25 mouse cellular contexts compared by ENCODE assay signal in the genomic region with DNA sequence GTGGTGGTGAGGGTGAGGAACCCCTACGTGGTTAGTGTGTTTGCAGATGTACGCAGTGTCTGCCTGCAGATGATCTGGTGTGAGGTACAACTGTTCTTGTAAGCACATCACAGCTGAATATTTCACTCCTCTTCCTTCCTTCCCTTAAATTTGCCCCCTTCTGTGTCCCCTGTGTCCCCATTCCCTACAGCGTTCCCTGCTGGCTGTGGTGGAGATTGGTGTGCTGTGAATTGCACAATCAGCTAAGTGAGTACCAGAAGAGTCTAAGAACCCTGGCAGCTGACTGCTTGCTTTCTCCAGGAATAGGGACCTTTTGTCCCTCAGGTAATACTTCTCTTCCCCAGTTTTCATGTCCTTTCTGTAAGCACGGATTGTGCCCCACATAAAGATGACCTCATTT. TPM values are rescaled to one million over a fixed set of nuclear protein-coding genes. Genes with fewer than 3 reads are reported as not detected.
DNase-seq lines count a peak whose midpoint lies in the region; ATAC-seq and TF ChIP-seq lines count a peak whose summit lies in the region.
"Had no signal": no experiment of that assay in that cellular context is flagged by ENCODE, and none has a peak within 500 bp of the region (broad histone marks: within the 10 kb centered on the region; RNA-seq: fewer than 3 reads in every experiment).

No protein-coding gene starts in this region.

- no peaks in the 10 kb centered on the region for H3K27me3 ChIP-seq in liver, postnatal 0 days (ENCODE audit: insufficient read depth, low read length)
- H3K27me3 ChIP-seq in liver, embryonic 11.5 days (replicated peaks; ENCODE audit: control insufficient read depth, insufficient read depth, low read length) = no peaks in the 10 kb centered on the region
- H3K27me3 ChIP-seq: embryonic facial prominence, embryonic 12.5 days; embryonic facial prominence, embryonic 15.5 days; heart, embryonic 13.5 days; hindbrain, embryonic 15.5 days had no signal

- 0 out of 2 replicates have a peak, but pooled peaks cover 3% of the 10 kb centered on the region for H3K36me3 ChIP-seq in liver, postnatal 0 days (replicated peaks; ENCODE audit: insufficient read depth, low read length)
- no peaks in the 10 kb centered on the region for H3K36me3 ChIP-seq in liver, embryonic 11.5 days (ENCODE audit: control insufficient read depth, insufficient read depth, low read length)
- H3K36me3 ChIP-seq: embryonic facial prominence, embryonic 12.5 days; embryonic facial prominence, embryonic 15.5 days; heart, embryonic 10.5 days had no signal

- H3K9ac ChIP-seq in liver, postnatal 0 days (replicated peaks) = no peak overlapping the region
- no peak overlapping the region for H3K9ac ChIP-seq in liver, embryonic 11.5 days (ENCODE audit: low read depth, low read length)
- H3K9ac ChIP-seq: embryonic facial prominence, embryonic 12.5 days; embryonic facial prominence, embryonic 15.5 days; forebrain, postnatal 0 days; heart, embryonic 13.5 days; hindbrain, embryonic 15.5 days had no signal

- TF ChIP-seq EP300 in liver, postnatal 0 days (IDR thresholded peaks at IDR 0.05; ENCODE audit: low read depth) = no peak

- H3K9me3 ChIP-seq in liver, postnatal 0 days (ENCODE audit: low read length) = no peaks in the 10 kb centered on the region
- H3K9me3 ChIP-seq in liver, embryonic 11.5 days (ENCODE audit: control insufficient read depth, low read length) = no peaks in the 10 kb centered on the region
- H3K9me3 ChIP-seq: embryonic facial prominence, embryonic 12.5 days; embryonic facial prominence, embryonic 15.5 days; heart, embryonic 10.5 days; heart, embryonic 13.5 days; hindbrain, embryonic 15.5 days had no signal

- peak; percentile 35 for TF ChIP-seq CTCF in liver, postnatal 0 days (IDR thresholded peaks at IDR 0.05; ENCODE audit: low read depth)

- H3K4me1 ChIP-seq in liver, postnatal 0 days (ENCODE audit: insufficient read depth) = peaks cover 13% of the 10 kb centered on the region
- H3K4me1 ChIP-seq in liver, embryonic 11.5 days (replicated peaks; ENCODE audit: control insufficient read depth, insufficient read depth, low read length) = no peaks in the 10 kb centered on the region
- H3K4me1 ChIP-seq: embryonic facial prominence, embryonic 12.5 days; embryonic facial prominence, embryonic 15.5 days; heart, embryonic 10.5 days; hindbrain, embryonic 15.5 days had no signal

- no peak overlapping the region for H3K4me3 ChIP-seq in liver, postnatal 0 days (ENCODE audit: low read depth, low read length)
- H3K4me3 ChIP-seq in liver, embryonic 11.5 days (ENCODE audit: low read depth, low read length) = no peak overlapping the region
- H3K4me3 ChIP-seq: embryonic facial prominence, embryonic 12.5 days; embryonic facial prominence, embryonic 15.5 days; heart, adult 2 months; heart, embryonic 10.5 days; heart, embryonic 13.5 days; hindbrain, embryonic 15.5 days had no signal

- H3K4me2 ChIP-seq in liver, postnatal 0 days (ENCODE audit: low read depth, low read length) = no peak overlapping the region
- H3K4me2 ChIP-seq in liver, embryonic 11.5 days = no peak overlapping the region
- H3K4me2 ChIP-seq: embryonic facial prominence, embryonic 12.5 days; embryonic facial prominence, embryonic 15.5 days; heart, embryonic 13.5 days; hindbrain, embryonic 15.5 days had no signal

- H3K27ac ChIP-seq in liver, postnatal 0 days (ENCODE audit: low read depth) = peak overlapping the region; percentile 52; the same call in 1 of the 2 replicates
- no peak overlapping the region for H3K27ac ChIP-seq in liver, embryonic 11.5 days (ENCODE audit: low read depth, low read length)
- H3K27ac ChIP-seq: embryonic facial prominence, embryonic 12.5 days; embryonic facial prominence, embryonic 15.5 days; heart, adult 2 months; heart, embryonic 10.5 days; heart, embryonic 13.5 days; hindbrain, embryonic 15.5 days had no signal

- no peak for DNase-seq in liver, postnatal 0 days
- no peak for DNase-seq in liver, embryonic 11.5 days (ENCODE audit: low spot score)
- peak; percentile 29 for DNase-seq in 416B (ENCODE audit: low read depth)
- DNase-seq in frontal cortex, postnatal 36 days (ENCODE audit: low spot score in 2 of 2) = no peak
- no peak for DNase-seq in embryo, embryonic 10.5 days (ENCODE audit: low spot score)
- DNase-seq: adrenal gland, postnatal 10 days; adrenal gland, postnatal 36 days; cerebellum, adult 18-20 months; cerebellum, adult 9-10 months; cerebellum, postnatal 14 days; forebrain, postnatal 0 days; gastrocnemius, postnatal 25 days; heart, adult 2 months; heart, postnatal 14 days; heart, postnatal 4 days had no signal

- no peak for ATAC-seq in liver, postnatal 0 days
- no peak for ATAC-seq in liver, embryonic 11.5 days (replicated peaks; ENCODE audit: low FRiP score)
- peak; percentile 68 for ATAC-seq in granulocyte monocyte progenitor cell, adult 5-6 weeks (replicated peaks; ENCODE audit: poor library complexity, severe bottlenecking)
- ATAC-seq in megakaryocyte progenitor cell, adult 5-6 weeks (replicated peaks; ENCODE audit: poor library complexity) = peak; percentile 52
- ATAC-seq: activated CD4-positive, CD25-positive, alpha-beta regulatory T cell, adult 4 months; CD4-positive, CD25-positive, alpha-beta regulatory T cell, adult 4 months; forebrain, embryonic 14.5 days; forebrain, postnatal 0 days had no signal

- 61% methylated on average over 4 of the region's 4 CpGs for WGBS in liver, postnatal 0 days (ENCODE audit: insufficient replicate concordance)
- WGBS in liver, embryonic 11.5 days = 85% methylated on average over 4 of the region's 4 CpGs

RNA-seq across cellular contexts. Expression of a gene that starts 10.4 kb away (rescaled TPM):
- polyA plus RNA-seq in liver, postnatal 0 days (2015; fragmentation: Nextera tagmentation; extraction: Ambion mirVana) = 13.2 and 14.7 TPM in 2 replicates
- polyA plus RNA-seq in liver, embryonic 11.5 days (2014; fragmentation: Nextera tagmentation; extraction: Ambion mirVana) = 24.4 and 26.8 TPM in 2 replicates
- 46.9 and 65.2 TPM in 2 replicates for total RNA-seq in granulocyte monocyte progenitor cell, adult 5-6 weeks (2014; fragmentation: Nextera tagmentation)
- 40.3 and 44.9 TPM in 2 replicates for total RNA-seq in granulocyte monocyte progenitor cell, adult 5-6 weeks (2017)
- total RNA-seq in megakaryocyte progenitor cell, adult 5-6 weeks (2015) = 62.9 and 71.0 TPM in 2 replicates
- total RNA-seq in megakaryocyte progenitor cell, adult 5-6 weeks (2017) = 31.8 and 41.7 TPM in 2 replicates

RNA-seq across cellular contexts. Expression of a gene that starts 23.1 kb away (rescaled TPM):
- 19.2 and 19.9 TPM in 2 replicates for polyA plus RNA-seq in liver, postnatal 0 days (2015; fragmentation: Nextera tagmentation; extraction: Ambion mirVana)
- 29.3 and 33.2 TPM in 2 replicates for polyA plus RNA-seq in liver, embryonic 11.5 days (2014; fragmentation: Nextera tagmentation; extraction: Ambion mirVana)
- 17.4 and 24.6 TPM in 2 replicates for total RNA-seq in granulocyte monocyte progenitor cell, adult 5-6 weeks (2014; fragmentation: Nextera tagmentation)
- 26.8 and 30.5 TPM in 2 replicates for total RNA-seq in granulocyte monocyte progenitor cell, adult 5-6 weeks (2017)
- 28.4 and 38.2 TPM in 2 replicates for total RNA-seq in megakaryocyte progenitor cell, adult 5-6 weeks (2015)
- 28.9 TPM in 2 replicates for total RNA-seq in megakaryocyte progenitor cell, adult 5-6 weeks (2017)

Comparison
In these comparisons a context has a peak if more than half of its experiments do, and no peak if none do; other contexts are left out.
1. ATAC-seq: peak in granulocyte monocyte progenitor cell, adult 5-6 weeks (single experiment) and megakaryocyte progenitor cell, adult 5-6 weeks (single experiment); none in liver, postnatal 0 days (single experiment) and liver, embryonic 11.5 days (single experiment).